Mouse (Mus musculus): ENCODE data around the gene Chad.

Gene Chad

DNA sequence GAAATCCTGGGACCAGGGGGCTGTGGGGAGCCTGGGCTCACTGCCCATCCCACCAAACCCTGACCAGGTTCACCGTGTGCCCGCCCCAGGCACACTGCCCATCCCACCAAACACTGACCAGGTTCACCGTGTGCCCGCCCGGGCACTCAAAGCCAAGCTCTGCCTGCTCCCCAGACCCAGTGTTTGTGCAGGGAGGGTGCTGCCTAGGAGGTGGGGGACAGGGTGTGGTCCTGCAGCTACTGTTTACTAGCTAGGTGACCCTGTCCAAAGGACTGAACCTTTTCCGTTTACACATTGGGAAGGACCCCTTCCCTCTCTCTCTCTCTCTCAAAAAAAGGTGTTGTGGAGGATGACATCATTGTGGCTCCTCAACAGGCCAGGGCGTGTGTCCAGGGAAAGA, 2.5 kb downstream of the Chad start:
- no peak for DNase-seq

GRCm38 (mm10) chr11:94570612-94571011, 5.8 kb downstream of the Chad start:
- DNase-seq, result peak; percentile 78 to 81

DNA sequence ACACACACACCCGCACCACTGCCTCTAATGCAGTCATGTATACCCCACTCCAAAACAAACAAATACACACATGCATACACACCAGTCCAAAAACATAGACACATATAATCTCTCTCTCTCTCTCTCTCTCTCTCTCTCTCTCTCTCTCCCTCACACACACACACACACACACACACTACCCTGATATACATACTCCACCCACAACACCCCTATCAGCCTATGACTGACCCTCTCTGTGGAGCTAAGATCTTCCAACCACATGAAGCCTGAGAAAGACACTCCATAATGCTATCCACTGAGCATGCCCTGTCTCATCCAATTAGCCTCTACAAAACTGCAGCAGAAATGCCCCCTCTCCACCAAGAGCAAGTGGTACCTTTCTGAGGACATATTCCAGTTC, 7.0 kb downstream of the Chad start:
- no peak for DNase-seq

DNA sequence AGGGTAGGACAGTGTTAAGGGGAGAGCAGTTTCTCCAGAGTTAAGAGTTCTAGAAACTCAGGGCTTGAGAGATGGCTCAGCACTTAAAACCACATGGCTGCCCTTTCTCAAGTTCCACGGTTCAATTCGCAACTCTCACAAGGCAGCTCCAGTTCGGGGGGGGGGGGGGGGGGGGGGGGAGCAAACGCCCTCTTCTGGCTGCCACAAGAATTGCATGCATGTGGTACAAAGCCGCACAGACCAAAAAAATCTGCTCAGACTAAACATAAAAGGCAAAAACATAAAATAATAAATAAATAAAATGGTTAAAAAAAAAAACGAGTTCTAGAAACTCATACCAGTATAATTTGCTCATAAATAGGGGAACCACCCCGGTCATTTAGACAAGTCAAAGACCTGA, 9.7 kb downstream of the Chad start:
- DNase-seq, result no peak

DNA sequence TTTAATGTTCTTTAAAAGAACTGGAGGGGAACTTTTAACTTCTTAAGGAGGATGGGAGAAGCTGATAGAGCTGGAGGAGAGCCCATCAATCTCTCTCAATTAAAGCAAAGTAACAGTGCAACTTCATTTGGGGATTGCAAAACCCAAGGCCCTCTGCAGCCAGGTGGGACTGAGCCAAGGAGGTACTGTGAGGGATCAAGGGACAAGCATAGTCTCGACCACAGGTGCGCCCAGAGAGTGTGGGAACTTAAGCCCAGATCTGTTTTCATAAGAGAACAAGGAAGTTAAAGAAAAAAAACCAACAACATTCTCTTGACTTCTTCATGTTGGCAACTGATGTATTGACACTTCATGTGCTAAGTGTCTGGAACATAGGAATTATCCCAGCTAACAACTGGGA, 10.2 kb downstream of the Chad start:
- no peak for DNase-seq

GRCm38 (mm10) chr11:94576361-94576760, 11.5 kb downstream of the Chad start:
- DNase-seq, result peak; percentile 77 to 80

GRCm38 (mm10) chr11:94580111-94580740, 15.4 kb downstream of the Chad start:
- DNase-seq, result no peak

- DNase-seq, result no peak
Measured at GRCm38 (mm10) chr11:94585091-94585490, 20.2 kb downstream of the Chad start.

- DNase-seq, result no peak
Measured at GRCm38 (mm10) chr11:94587511-94587910, 22.7 kb downstream of the Chad start.

- peak in 1 of 2 experiments; percentile 65 for DNase-seq
Measured at GRCm38 (mm10) chr11:94596311-94596852, 31.5 kb downstream of the Chad start.

GRCm38 (mm10) chr11:94597319-94597718, 32.5 kb downstream of the Chad start:
- peak; percentile 91 to 92 for DNase-seq

- DNase-seq, result peak; percentile 16 to 36
Measured at GRCm38 (mm10) chr11:94598437-94599120, 33.7 kb downstream of the Chad start.

- DNase-seq, result no peak
Measured at GRCm38 (mm10) chr11:94600447-94600846, 35.6 kb downstream of the Chad start.

GRCm38 (mm10) chr11:94601321-94602281, 36.8 kb downstream of the Chad start, which contains the start of gene Acsf2:
Acsf2 (minus strand) TSS chr11:94601871.
- DNase-seq, result peak; percentile 90 to 93

- no peak for DNase-seq
Measured at GRCm38 (mm10) chr11:94602356-94602955, 37.6 kb downstream of the Chad start.

GRCm38 (mm10) chr11:94610744-94611740, 46.2 kb downstream of the Chad start:
- DNase-seq, result no peak

- no peak for DNase-seq
Measured at GRCm38 (mm10) chr11:94614603-94615002, 49.8 kb downstream of the Chad start.

- no peak for DNase-seq
Measured at GRCm38 (mm10) chr11:94615494-94615893, 50.6 kb downstream of the Chad start.

GRCm38 (mm10) chr11:94617646-94618045, 52.8 kb downstream of the Chad start:
- no peak for DNase-seq

Measured in kidney, postnatal 36 days (tissue).